Mouse (Mus musculus): ENCODE data around the gene Zfp36l2. TPM values are rescaled to one million over a fixed set of nuclear protein-coding genes. Genes with fewer than 3 reads are reported as not detected.
"Not testable (repeated sequence)": the region's sequence is repeated elsewhere in the genome, so short reads cannot be mapped to it uniquely, and the experiment has no call there.

The Zfp36l2 gene
- total RNA-seq, 2 experiments from 2014 or later: 23.3 to 31.3 TPM

DNA sequence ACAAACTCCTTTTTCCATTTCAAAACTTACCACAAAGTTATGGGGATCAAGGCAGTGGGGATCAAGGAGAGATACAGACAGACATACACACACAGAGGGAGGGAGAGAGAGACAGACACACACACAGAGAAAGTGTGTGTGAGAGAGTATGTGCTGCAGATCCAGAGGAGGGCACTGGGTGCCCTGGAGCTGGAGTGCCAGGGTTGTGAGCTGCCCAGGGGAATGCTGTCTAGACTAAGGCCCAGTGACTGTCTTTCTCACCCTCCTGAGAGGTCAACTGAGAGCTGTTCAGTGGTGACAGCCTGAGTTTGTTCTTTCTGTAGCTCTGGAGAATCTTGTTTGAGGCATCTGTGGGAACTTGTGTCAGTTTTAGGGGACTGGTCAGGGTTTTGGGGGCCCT lies 8.6 kb upstream of the Zfp36l2 start:
- intact Hi-C loops (cut with DNase I): no loop called here
- DNase-seq (ENCODE audit: low spot score): no peak

DNA sequence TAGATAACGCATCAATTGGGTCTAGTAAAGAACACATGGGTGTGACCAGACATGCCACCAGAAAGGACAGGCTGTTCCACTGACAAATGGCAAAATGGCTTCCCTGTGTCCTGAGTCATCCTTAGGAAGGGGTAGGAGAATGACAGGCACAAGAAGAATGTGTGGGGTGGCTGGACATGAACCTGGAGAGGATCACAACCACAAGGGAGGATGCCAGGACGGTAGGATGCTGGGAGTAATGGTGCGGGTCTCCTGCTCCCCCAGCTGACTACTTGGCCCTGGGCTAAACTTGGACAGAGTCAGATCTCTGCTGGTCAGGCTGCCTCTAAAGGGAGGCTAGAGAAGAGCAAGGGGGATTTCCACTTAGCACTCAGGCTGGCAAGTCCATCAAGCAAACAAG lies 8.1 kb upstream of the Zfp36l2 start:
- no peak for DNase-seq (ENCODE audit: low spot score)
- intact Hi-C loops (cut with DNase I): no loop called here

DNA sequence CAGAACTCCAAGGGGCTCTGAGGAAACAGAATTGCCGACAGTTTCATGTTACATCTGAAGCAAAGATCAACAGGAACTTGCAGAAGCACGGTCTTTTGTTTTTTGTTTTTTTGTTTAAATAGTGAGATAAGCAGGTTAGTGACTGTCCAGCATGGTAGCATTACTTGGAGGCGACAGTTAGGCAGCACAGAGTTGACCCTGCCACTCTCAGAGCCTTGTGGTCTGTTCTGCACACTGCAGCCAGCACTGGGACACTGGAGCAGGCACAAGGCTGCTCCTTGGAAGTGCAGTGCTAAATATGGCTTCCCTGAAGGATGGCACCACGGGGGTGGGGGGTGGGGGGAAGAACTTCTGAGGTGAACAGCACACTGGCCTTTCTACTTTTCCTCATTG lies 7.3 kb upstream of the Zfp36l2 start:
- no peak for DNase-seq (ENCODE audit: low spot score)
- intact Hi-C loops (cut with DNase I): no loop called here

DNA sequence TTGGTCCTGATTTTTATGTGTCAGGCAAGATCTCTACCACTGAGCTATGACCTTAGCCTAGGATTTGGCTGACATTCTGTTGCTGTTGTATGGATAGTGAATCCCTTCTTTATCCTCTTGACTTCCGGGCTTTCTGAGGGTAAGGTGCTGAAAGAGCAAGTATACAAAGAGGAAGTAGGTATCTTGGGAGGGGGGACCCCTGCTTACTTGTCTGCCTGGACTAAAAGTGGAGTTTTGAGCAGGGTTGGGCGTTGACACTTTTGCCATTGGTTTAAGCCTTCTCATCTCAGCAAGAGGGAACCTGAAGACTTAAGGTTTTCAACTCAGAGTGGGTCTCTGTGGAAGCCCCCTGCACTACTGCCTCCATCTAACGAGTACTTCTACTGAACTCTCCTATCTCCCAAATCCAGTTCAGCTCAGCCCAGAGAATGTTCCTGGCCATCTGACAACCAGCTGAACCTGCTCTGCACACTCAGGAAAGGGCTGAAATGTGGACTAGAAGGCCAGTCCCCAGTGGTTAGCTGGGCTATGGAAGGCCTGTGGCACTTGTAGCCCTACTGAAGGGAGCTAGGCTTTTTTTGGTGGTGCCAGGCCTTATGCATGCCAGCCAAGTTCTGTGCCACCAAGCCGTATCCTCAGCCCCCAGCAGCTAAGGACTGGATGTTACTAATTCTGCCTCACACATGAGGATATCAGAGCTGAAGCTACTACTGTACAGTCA lies 6.7 kb upstream of the Zfp36l2 start:
- intact Hi-C loops (cut with DNase I): loop anchor here (5.0 kb wide), 1 partner anchor 188 kb away; no protein-coding TSS in a partner anchor
- no peak for DNase-seq (ENCODE audit: low spot score)

DNA sequence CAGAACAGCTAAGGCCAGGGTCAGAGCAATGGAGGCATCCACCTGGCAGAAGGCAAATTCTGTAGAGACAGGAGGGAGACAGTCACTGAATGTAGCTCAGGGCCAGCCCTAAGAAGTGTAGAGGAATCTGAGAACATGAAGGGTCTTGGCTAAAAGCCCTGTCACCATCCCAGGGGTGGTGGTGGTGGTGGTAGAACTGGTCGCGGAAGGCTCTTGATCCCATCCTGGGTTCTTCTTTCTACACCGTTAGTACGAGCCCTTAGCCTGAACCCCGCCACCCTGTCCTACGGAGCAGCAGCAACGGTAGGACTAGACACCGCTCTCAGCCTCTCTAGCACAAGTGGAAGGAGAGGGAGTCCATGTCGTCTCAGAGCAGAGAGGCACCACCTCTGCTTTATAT lies 5.7 kb upstream of the Zfp36l2 start:
- intact Hi-C loops (cut with DNase I): loop anchor here (5.0 kb wide), 1 partner anchor 189 kb away; no protein-coding TSS in a partner anchor
- no peak for DNase-seq (ENCODE audit: low spot score)

DNA sequence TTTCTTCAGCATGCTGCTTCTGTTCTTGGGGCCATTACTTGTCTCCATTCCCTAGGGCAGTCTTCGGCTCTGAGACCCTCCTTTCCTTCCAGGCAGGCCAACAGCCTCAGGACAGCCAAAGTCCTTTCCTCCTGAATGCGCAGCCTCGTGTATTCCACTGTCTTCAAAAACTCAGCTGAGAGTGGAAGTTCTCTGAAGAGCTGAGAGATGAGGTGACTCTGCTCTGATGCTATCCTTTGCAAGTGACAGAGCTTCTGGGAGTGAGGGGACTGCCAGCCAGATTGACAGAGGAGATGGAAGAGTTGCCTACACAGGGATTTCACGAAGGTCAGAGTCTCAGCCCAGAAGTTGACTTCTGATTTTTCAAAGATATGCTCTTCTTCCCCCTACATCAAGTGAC lies 4.2 kb upstream of the Zfp36l2 start:
- intact Hi-C loops (cut with DNase I): loop anchor here (1.0 to 5.0 kb wide), 5 partner anchors 164 to 319 kb away; no protein-coding TSS in a partner anchor
- no peak for DNase-seq (ENCODE audit: low spot score)

DNA sequence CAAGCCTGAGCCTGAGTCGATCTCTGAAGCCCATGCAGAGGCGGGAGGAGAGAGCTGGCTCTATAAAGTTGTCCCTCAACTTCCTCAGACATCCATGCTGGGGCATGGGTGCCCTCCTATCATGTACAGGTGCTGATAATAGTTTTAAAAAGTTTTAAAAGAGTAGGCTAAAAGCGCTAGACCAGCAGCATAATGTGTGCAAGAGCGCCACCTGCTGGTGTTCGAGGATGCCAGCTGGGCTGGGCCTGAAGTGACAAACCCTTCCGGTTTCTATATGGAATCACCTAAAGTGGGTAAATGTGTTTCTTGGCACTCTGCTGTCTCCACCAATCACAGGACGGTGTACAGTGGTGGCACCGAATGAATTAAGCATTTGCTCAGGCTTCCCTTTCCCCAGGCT lies 3.1 kb upstream of the Zfp36l2 start:
- intact Hi-C loops (cut with DNase I): loop anchor here (1.0 to 5.0 kb wide), 5 partner anchors 163 to 318 kb away; no protein-coding TSS in a partner anchor
- peak; percentile 60 for DNase-seq (ENCODE audit: low spot score)

DNA sequence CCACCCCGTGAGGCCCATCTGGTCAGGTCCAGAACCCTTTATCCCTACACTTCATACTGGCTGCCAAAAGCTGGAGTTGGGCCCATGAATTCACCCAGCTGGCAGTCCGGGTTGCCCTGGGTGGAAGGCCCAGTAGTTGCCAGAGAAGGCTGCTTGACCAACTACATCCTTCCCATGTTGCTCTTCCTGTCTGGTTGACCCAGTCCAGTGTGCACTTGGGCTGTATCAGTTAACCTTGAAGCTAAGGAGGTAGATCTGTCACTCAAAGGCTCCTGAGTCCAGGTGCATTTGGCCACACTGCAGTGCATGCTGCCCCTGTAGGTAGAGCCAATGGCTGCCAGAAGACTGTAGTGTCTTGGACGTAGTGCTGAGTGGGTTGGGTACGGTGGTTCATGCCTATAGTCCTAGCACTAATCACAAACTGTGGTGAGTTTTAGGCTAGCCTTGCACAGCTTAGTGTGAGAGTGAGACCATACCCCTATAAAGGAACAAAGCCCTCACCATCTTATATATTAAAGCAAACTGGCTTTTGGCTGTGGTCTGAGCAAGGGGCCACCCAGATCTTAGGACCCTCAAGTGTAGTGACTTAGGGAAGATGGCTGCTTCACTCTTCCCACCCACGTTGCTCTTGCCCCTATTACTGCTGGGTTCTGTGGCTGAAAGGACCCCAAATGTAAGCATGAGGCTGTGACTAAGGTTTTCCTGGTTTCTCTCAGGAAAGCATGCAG lies 1.5 kb upstream of the Zfp36l2 start:
- intact Hi-C loops (cut with DNase I): loop anchor here (1.0 kb wide), 1 partner anchor 75 kb away; no protein-coding TSS in a partner anchor
- no peak for DNase-seq (ENCODE audit: low spot score)

DNA sequence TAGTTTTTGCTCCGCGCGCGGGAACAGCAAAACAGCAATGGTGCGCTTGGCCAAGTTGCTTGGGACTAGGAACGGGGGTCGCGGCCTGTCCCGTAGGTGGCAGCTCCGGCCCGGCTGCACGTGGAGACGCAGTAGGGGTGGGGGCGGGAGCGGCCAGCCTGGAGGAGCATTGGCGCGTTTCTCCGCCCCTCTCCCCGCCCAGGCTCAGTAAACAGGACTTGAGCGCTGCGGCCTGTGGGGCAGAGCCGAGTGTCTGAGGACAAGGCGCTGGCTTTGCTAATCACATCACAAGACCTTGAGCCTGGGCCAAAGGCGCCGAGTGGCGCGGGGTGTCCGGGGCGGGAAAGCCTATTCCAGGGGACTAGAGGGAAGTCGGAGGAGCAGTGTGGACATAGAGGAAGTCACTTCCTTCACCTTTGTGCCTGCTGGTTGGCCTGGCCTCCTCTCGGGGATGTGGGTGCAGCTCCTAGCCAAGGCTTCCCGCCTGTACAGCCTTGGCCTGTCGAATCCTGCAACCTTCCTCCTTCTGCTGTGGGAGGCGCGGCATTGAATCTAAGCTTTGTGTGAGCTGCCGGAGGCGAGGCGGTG lies 721 bp upstream of the Zfp36l2 start:
- intact Hi-C loops (cut with DNase I): no loop called here
- peak; percentile 95 for DNase-seq (ENCODE audit: low spot score)

DNA sequence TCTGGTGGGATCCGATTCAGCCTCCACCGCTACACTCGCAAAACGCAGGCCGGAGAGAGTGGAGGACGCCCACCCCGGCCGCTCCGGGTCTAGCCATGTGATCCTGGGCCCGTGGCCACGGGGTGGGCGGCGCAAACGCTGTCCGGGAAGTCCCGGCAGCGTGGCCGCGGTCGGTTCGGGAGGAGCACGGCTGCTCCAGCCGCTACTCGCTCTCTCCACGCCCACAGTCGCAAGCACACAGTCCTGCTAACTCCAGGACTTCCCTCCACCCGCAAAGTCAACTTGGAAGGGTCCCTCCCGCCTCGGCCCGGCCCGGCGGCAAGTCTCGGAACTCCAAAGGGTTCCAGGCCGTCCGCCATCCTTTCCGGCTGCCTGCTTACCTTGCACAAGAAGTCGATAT lies 483 bp downstream of the Zfp36l2 start:
- intact Hi-C loops (cut with DNase I); DNase-seq (ENCODE audit: low spot score): not testable (repeated sequence)

DNA sequence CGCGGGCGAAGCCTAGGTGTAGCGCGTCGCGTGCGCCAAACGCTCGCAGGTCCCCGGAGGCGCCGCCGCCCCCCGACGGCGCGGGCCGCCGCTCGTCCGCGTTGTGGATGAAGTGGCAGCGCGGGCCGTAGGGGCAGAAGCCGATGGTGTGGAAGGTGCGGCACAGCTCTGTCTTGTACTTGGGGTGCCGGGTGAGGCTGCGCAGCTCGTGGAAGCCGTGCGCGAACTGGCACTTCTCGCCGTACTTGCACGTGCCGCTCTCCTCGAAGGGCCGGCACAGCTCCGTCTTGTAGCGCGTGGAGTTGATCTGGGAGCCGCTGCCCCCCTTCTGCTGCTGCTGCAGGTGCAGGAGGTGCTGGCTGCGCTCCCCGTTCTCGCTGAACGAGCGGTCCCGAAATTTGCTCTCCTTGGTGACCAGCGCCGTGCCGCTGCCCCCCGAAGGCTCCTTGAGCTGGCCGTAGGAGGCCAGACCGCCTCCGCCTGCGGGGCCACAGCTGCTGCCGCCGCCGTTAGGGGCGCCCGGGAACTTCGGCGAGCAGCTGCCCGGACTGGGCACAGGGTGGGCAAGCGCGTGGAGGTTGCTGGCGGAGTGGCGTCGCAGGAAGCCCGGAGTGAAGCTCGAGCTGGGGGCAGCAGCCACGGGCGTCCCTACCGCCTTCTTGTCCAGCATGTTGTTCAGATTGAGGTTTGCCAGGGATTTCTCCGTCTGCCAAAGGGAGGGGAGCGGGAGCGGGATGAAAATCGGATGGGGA lies 1.1 kb downstream of the Zfp36l2 start:
- intact Hi-C loops (cut with DNase I): no loop called here
- no peak for DNase-seq (ENCODE audit: low spot score)

DNA sequence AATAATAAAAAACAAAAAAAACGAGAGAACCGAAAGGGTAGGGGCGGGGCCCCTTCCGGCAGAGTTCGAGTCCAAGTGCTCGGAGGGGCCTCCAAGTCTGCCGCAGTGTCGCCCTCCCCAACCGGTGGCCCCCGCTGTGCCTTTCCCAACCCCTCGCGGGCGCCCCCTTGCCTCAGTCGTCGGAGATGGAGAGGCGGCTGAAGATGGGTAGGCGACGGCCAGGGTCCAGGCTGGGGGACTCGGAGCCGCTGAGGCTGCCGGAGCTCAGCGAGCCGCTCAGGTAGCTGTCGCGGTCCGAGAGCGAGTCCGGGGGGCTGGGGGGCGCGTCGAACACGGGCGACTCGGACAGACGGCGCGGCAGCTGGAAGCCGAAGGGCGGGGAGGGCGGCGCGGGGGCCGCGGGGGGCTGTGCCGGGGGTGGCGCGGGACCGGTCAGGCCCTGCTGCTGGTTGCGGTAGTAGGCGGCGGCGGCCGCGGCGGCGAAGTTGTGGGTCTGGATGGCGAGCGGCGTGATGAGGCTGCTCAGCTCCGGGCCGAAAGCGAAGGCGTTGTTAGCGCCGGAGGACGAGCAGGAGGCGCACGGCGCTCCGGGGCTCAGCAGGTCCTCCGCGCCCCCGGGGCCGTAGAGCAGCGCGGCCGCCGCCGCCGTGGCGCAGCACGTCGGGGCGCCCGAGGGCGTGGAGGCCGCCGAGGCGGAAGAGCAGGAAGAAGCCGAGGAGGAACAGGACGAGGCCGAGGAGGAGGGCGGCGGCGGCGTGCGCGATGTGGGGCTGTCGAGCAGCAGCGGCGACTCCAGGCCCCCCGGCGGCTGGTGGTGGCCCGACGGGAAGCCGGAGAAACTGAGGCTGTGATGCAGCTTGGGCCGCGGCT lies 1.9 kb downstream of the Zfp36l2 start:
- peak; percentile 47 for DNase-seq (ENCODE audit: low spot score)
- intact Hi-C loops (cut with DNase I): no loop called here

DNA sequence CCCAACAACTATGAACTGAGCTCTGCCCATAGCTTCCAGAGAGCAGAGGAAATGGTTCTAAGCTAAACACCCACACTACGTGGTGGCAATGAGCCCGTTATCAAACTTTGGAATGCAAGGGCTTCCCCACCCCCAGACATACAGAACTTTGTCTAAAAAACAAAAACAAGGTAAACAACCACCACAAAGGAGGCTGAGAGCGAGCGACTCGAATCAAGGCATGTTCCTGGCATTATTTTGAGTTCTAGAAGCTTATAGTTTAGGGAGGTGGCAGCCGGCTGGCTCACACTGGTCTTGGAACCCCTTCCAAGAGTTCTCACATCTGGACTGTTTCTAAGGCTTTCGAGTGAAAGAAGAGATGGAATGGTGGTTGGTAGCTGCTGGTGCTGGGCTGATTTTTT lies 2.7 kb downstream of the Zfp36l2 start:
- DNase-seq (ENCODE audit: low spot score): no peak
- intact Hi-C loops (cut with DNase I): no loop called here

DNA sequence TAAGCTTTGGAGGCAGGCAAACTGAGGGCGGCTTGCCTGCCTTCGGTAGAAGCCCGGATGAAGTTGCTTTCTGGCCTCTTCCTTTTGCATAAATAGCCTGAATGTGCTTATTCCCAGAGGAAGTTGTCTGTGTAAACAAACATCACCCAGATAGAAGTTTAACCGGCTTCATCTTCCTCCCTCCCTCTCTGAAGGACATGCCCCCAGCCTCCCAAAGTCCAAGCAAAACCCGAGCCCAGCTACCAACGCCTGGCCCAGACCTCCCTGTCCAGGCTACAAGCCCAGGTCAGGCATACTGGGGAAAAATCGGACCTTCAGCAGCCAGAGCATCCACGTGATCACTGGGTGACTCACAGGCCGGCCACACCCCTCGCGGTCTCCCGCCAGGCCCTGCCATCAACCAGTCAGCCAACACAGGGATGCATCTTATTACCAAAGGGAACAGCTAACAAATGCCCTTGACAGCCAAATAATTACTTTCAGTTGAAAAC lies 4.4 kb downstream of the Zfp36l2 start:
- peak; percentile 90 for DNase-seq (ENCODE audit: low spot score)
- intact Hi-C loops (cut with DNase I): no loop called here

DNA sequence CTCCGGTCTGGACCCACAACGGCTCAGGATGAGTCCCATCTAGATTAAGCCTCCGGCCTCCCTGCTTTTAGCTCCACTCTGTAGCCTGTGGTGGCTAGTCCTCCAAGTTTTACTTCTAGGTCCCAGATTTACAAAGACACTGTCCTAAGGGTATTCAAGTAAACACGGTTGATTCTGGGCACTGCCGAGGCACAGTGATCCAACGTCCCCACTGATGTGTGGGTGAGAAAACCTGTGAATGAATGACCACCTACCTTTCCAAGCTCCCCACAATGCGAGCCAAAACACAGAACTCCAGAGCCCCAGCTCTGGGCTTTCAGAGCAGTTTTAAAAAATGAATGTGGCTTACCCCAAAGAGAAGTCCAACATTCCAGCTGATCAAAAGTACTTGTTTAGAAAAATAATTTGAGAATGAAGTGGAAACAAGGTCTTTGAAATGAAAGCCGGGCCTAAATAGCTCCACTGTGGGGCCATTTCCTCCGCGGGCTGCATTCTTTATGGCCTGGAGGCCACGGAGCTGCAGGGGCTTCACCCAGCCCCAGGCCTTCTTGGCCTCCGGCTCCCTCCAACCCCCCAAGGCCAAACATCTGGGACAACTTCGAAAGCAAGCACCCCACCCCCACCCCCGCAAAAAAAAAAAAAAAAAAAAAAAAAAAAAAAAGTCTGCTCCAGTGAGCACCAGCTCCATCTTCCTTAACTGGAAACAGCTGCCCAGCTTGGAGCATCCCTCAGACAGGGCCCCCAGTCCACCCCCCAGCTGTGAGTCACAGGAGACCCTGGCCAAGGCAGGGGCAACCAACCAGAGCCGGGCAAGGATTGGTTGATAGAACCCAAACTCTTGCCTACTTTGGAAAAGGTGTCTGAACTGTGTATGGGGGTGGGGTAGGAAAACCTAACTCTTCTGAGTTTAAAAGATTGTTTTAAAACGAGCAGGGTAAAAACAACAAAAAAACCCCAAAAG lies 5.2 kb downstream of the Zfp36l2 start:
- intact Hi-C loops (cut with DNase I): no loop called here
- no peak for DNase-seq (ENCODE audit: low spot score)

DNA sequence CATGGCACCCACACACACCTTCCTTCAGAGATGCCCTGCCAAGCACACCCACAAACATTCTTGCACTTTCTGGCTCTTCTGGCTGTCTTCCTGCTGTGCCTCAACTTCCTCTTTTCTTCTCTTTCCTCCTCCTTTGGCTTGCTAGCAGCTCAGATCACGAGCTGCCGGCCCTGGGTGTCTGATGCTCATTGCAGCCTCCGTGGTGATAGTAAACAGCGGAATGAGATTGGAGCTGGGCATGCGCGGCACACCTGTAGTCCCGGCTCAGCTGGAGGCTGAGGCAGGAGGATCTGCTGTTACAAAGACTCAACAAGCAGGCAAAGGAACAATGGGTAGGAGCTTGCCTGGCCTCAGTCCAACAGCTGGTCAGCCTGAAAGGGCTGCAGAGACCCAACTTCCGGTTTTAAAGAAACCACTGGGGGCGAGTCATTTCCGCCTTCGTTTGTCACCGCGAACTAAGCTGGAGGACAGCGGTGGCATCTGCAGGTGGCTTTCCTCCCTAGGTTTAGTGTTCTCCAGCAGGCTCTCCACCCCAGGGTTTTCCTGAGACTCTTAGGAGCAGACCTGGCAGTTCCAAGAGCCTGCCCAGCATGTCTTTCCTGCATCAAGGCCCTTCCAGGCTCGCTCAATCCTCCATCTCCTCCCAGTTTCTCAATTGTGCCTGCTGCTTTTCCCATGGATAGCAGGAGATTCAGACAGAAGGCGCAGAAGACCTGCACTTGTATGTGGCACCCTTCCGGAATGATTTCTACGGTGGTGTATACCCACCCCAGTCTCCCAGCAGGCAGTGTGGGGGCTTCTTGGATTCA lies 6.0 kb downstream of the Zfp36l2 start:
- intact Hi-C loops (cut with DNase I): no loop called here

More for the DNA sequence above, 6.0 kb downstream of the Zfp36l2 start:
- DNase-seq (ENCODE audit: low spot score): peak; percentile 35
